Mouse (Mus musculus): ENCODE data around the gene Ap1g2. TPM values are rescaled to one million over a fixed set of nuclear protein-coding genes. Genes with fewer than 3 reads are reported as not detected.

Gene Ap1g2
- total and polyA plus RNA-seq, 3 experiments, result 21.9 to 30.3 (median 24.8) TPM

GRCm38 (mm10) chr14:55059009-55059408, 47.4 kb downstream of the Ap1g2 start:
- no peak for DNase-seq

DNA sequence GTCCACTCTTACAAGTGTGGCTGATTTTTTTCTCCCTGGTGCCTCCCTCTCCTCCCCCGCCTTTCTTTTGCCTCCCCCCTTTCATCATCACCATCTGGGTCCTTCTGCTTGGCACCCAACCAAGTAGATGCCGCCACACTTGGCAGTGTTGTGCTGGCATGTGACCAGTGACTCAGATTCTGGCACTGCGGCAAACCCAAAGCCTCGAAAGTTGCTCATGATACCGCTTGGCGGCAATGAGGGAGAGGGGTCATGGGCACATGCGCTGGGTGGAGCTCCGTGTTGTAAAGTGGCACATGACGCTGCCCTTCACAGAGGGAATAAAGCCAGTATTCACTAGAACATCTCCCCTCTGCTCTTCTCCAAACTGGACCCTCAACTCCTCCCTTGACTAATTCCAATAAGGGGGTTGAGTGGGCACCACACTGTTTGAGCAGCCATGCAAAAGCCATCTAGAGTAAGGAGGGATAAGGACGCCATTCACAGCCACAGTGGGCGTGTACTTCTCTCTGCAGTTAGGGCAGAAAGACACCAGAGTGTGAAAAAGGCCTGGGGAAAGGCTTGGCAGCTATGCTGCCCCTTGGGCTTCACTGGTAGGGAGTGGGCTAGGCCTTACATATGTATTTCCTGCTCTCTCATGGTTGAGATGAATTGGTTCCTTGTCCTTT, 51.1 kb downstream of the Ap1g2 start:
- DNase-seq, result peak; percentile 94

DNA sequence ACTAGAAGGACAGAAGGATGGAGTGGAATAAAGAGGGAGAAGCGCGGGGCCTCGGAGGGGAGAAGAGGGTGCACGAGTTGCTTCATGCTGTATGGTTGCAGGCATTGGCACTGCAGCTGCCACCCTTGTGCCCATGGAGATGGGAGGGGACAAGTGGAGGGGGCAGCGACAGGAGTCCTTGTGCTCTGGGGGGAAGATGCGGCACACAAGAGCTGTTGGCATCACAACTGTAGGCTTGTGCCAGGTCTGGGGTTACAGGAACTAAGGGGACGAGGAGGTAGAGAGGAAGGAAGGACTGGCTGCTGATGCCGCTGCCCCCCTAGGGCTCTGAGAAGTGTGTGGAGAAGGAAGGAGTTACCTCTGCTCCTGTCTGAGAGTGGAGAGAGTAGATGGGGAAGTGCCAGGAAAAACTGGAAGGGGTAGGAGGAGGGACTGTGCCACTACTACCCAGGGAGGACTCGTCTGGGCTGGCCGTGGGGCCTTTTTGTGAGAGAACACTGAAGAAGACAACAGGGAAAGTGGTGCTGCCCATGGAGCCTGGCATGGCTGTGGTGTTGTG, 52.1 kb downstream of the Ap1g2 start:
- no peak for DNase-seq

DNA sequence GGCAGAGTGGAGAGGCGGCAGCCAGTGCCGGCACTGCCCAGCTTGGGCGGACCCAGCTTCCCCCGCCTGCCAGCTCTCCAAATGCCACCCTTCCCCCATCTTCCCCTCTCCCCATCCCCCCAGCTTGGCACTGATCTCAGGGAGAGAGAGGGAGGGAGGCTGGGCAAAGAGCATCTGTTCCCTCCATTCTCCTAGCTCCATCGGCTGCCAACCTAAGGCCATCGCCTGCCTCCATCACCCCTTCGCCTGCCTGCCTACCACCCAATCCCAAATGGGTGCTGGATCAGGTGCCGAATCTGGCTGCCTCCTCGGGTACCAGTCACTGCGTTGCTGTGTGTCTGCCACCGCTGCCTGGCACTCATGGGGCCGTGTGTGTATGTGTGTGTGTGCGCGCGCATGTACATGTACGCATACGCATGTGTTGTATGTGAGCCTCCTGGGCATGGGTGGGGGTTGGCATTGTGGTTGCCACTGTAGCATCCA, 52.6 kb downstream of the Ap1g2 start:
- no peak for DNase-seq

GRCm38 (mm10) chr14:55053050-55053449, 53.3 kb downstream of the Ap1g2 start:
- no peak for DNase-seq

DNA sequence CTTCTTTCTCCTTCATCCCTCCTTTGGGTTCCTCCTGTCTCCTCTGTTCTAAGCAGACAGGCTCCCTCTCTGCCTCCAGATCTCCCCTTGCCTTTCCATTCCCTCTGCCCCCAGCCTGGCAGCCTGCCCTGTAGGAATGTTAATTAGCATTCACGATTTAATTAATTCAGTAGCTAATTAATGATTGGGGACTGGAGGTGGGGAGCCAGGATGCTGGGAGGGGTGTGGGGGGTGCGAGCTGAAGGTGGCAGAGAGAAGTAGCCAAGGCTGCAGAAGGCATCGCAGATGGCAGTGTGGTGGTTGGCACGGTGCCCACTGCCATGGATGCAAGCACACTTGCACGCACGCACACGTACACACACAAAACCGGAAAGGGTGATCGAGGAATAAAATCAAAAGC, 53.9 kb downstream of the Ap1g2 start:
- no peak for DNase-seq

Other genes with a start within 250 kb of the Ap1g2 start
- gene Homez, start 235.6 kb downstream of the Ap1g2 start, total RNA-seq (2021), result 10 to 100 TPM; 12.1 to 18.8 TPM
- gene Homez, start 235.6 kb downstream of the Ap1g2 start, polyA plus RNA-seq (2012; rRNA removed), result 3.5 and 4.1 TPM in 2 replicates
- gene Ppp1r3e, start 229.0 kb downstream of the Ap1g2 start, total RNA-seq (2021), result 10 to 100 TPM; 13.0 to 19.6 TPM
- 41.8 and 45.9 TPM in 2 replicates for gene Ppp1r3e, start 229.0 kb downstream of the Ap1g2 start, polyA plus RNA-seq (2012; rRNA removed)
- gene Bcl2l2, start 223.2 kb downstream of the Ap1g2 start, total RNA-seq (2021), result 10 to 100 TPM; 42.6 to 57.7 TPM
- gene Bcl2l2, start 223.2 kb downstream of the Ap1g2 start, polyA plus RNA-seq (2012; rRNA removed), result 43.3 and 45.1 TPM in 2 replicates
- 1 to 10 TPM in 1 of 2 experiments, not detected in 1; 7.1 TPM for gene Gm20521, start 223.2 kb downstream of the Ap1g2 start, total RNA-seq (2021)
- 37.6 and 42.4 TPM in 2 replicates for gene Gm20521, start 223.2 kb downstream of the Ap1g2 start, polyA plus RNA-seq (2012; rRNA removed)
- gene Pabpn1, start 214.1 kb downstream of the Ap1g2 start, total RNA-seq (2021), result 100 to 1,000 TPM; 167 to 196 TPM
- gene Pabpn1, start 214.1 kb downstream of the Ap1g2 start, polyA plus RNA-seq (2012; rRNA removed), result 69.3 and 80.4 TPM in 2 replicates
- 10 to 100 TPM; 24.9 to 45.1 TPM for gene Slc22a17, start 193.5 kb downstream of the Ap1g2 start, total RNA-seq (2021)
- gene Slc22a17, start 193.5 kb downstream of the Ap1g2 start, polyA plus RNA-seq (2012; rRNA removed), result 191 and 246 TPM in 2 replicates
- 1 to 10 TPM; 1.9 to 4.9 TPM for gene Efs, start 180.5 kb downstream of the Ap1g2 start, total RNA-seq (2021)
- gene Efs, start 180.5 kb downstream of the Ap1g2 start, polyA plus RNA-seq (2012; rRNA removed), result 7.7 and 11.4 TPM in 2 replicates
- not detected for gene Il25, start 173.9 kb downstream of the Ap1g2 start, total RNA-seq (2021)
- gene Il25, start 173.9 kb downstream of the Ap1g2 start, polyA plus RNA-seq (2012; rRNA removed), result 0.12 and 0.17 TPM in 2 replicates
- gene Cmtm5, start 170.3 kb downstream of the Ap1g2 start, total RNA-seq (2021), result under 1 TPM in 1 of 2 experiments, not detected in 1; 0.78 TPM
- gene Cmtm5, start 170.3 kb downstream of the Ap1g2 start, polyA plus RNA-seq (2012; rRNA removed), result 1.9 and 2.9 TPM in 2 replicates
- gene Myh6, start 139.7 kb downstream of the Ap1g2 start, total RNA-seq (2021), result not detected
- not detected in 2 replicates for gene Myh6, start 139.7 kb downstream of the Ap1g2 start, polyA plus RNA-seq (2012; rRNA removed)
- gene Gm17428, start 129.7 kb downstream of the Ap1g2 start, total RNA-seq (2021), result not detected
- not detected in 2 replicates for gene Gm17428, start 129.7 kb downstream of the Ap1g2 start, polyA plus RNA-seq (2012; rRNA removed)
- not detected for gene Myh7, start 112.0 kb downstream of the Ap1g2 start, total RNA-seq (2021)
- not detected in 2 replicates for gene Myh7, start 112.0 kb downstream of the Ap1g2 start, polyA plus RNA-seq (2012; rRNA removed)
- 10 to 100 TPM; 36.0 TPM for gene Ngdn, start 91.1 kb downstream of the Ap1g2 start, total RNA-seq (2021)
- 2.7 and 2.9 TPM in 2 replicates for gene Ngdn, start 91.1 kb downstream of the Ap1g2 start, polyA plus RNA-seq (2012; rRNA removed)
- gene Zfhx2, start 14.3 kb downstream of the Ap1g2 start, total RNA-seq (2021), result 1 to 10 TPM; 6.3 to 7.3 TPM
- 3.0 and 4.2 TPM in 2 replicates for gene Zfhx2, start 14.3 kb downstream of the Ap1g2 start, polyA plus RNA-seq (2012; rRNA removed)
- 10 to 100 TPM; 11.6 to 21.6 TPM for gene Thtpa, start 11.8 kb downstream of the Ap1g2 start, total RNA-seq (2021)
- 6.0 and 6.7 TPM in 2 replicates for gene Thtpa, start 11.8 kb downstream of the Ap1g2 start, polyA plus RNA-seq (2012; rRNA removed)
- gene Jph4, start 10.3 kb upstream of the Ap1g2 start, total RNA-seq (2021), result 1 to 10 TPM; 2.5 to 3.0 TPM
- 4.0 and 6.8 TPM in 2 replicates for gene Jph4, start 10.3 kb upstream of the Ap1g2 start, polyA plus RNA-seq (2012; rRNA removed)
- not detected for gene Dhrs2, start 115.4 kb upstream of the Ap1g2 start, total RNA-seq (2021)
- not detected in 2 replicates for gene Dhrs2, start 115.4 kb upstream of the Ap1g2 start, polyA plus RNA-seq (2012; rRNA removed)

All from adrenal gland, adult 2 months (tissue).